Mouse (Mus musculus) heart, embryonic 14.5 days (tissue): ENCODE data around the gene Il22. TPM values are rescaled to one million over a fixed set of nuclear protein-coding genes. Genes with fewer than 3 reads are reported as not detected.
"Not testable (repeated sequence)": the region's sequence is repeated elsewhere in the genome, so short reads cannot be mapped to it uniquely, and the experiment has no call there.

Source experiments
- ATAC-seq: fragments of 200-750 bp; cut with Nextera tagmentation; 2 replicates; pipeline ENCODE4 v1.8.0; 2017; ENCODE audit warnings: low read depth, moderate TSS enrichment; ENCODE audit not compliant: insufficient number of reproducible peaks, insufficient read depth, low FRiP score
- H3K27ac ChIP-seq, 2 experiments: fragments of 200-500 bp in 1 of 2; fragments of 300-500 bp in 1 of 2; sonication (generic) in 1 of 2; replicated peaks in 1 of 2; 2 replicates each; pipeline ENCODE4 v1.5.1; 2012 to 2014; ENCODE audit warnings: low read depth in 2 of 2, low read length in 2 of 2, control low read depth in 1 of 2, mild to moderate bottlenecking in 1 of 2, mixed read lengths in 1 of 2; ENCODE audit not compliant: control insufficient read depth in 1 of 2, insufficient read depth in 1 of 2
- H3K27me3 ChIP-seq: fragments of 300-500 bp; sonication (generic); 2 replicates; pipeline ENCODE4 v1.6.1; 2014; ENCODE audit warnings: mild to moderate bottlenecking, low read length, control low read depth; ENCODE audit not compliant: control insufficient read depth, insufficient read depth
- H3K36me3 ChIP-seq: fragments of 300-500 bp; sonication (generic); 2 replicates; pipeline ENCODE4 v1.6.1; 2014; ENCODE audit warnings: mild to moderate bottlenecking, control low read depth, low read length, mixed read lengths; ENCODE audit not compliant: control insufficient read depth, insufficient read depth
- H3K4me1 ChIP-seq, 2 experiments: fragments of 200-500 bp in 1 of 2; fragments of 300-500 bp in 1 of 2; sonication (generic) in 1 of 2; 2 replicates each; pipeline ENCODE4 v1.6.1; 2012 to 2014; ENCODE audit warnings: low read length in 2 of 2, control low read depth in 1 of 2, mixed read lengths in 1 of 2; ENCODE audit not compliant: control insufficient read depth in 2 of 2, insufficient read depth in 2 of 2
- H3K4me2 ChIP-seq: fragments of 300-500 bp; sonication (generic); 2 replicates; pipeline ENCODE4 v1.6.1; 2014; ENCODE audit warnings: mild to moderate bottlenecking, low read length
- H3K4me3 ChIP-seq, 2 experiments: fragments of 200-500 bp in 1 of 2; fragments of 300-500 bp in 1 of 2; sonication (generic) in 1 of 2; 2 replicates each; pipeline ENCODE4 v1.5.1; 2012 to 2014; ENCODE audit warnings: low read length in 2 of 2, mild to moderate bottlenecking in 2 of 2, control low read depth in 1 of 2, low read depth in 1 of 2, moderate library complexity in 1 of 2; ENCODE audit not compliant: control insufficient read depth in 1 of 2, insufficient read depth in 1 of 2
- H3K9ac ChIP-seq: fragments of 300-500 bp; sonication (generic); 2 replicates; pipeline ENCODE4 v1.6.1; 2014; ENCODE audit warnings: mild to moderate bottlenecking, low read length
- H3K9me3 ChIP-seq: fragments of 300-500 bp; sonication (generic); 2 replicates; pipeline ENCODE4 v1.6.1; 2016; ENCODE audit warnings: low read length, control low read depth; ENCODE audit not compliant: control insufficient read depth
- WGBS: fragments of 180-500 bp; shearing (Covaris S2); extraction: QIAGEN DNeasy Blood & Tissue Kit; methylation state at CpG from one replicate; pipeline ENCODE4 v1.1.7; 2014; 5-methylcytosine and 5-hydroxymethylcytosine counted together
- polyA plus RNA-seq: library from polyadenylated mRNA; unstranded; fragments of >200 nt; fragmentation: Nextera tagmentation; extraction: Ambion mirVana; gene quantifications from 2 replicates; pipeline ENCODE4 v1.2.1, GENCODE M21; 2014

The Il22 gene
- polyA plus RNA-seq = not detected in 2 replicates

- H3K4me1 ChIP-seq = no peaks in the 10 kb centered on the region
- H3K9me3 ChIP-seq = no peaks in the 10 kb centered on the region
- ATAC-seq = no peak
- no peak within 1 kb of the TSS for H3K4me3 ChIP-seq
- 66% methylated on average over 4 of the region's 4 CpGs for WGBS
- no peaks in the 10 kb centered on the region for H3K36me3 ChIP-seq
- no peak within 1 kb of the TSS for H3K9ac ChIP-seq
- no peaks in the 10 kb centered on the region for H3K27me3 ChIP-seq
- H3K4me2 ChIP-seq = no peak within 1 kb of the TSS
- no peak within 1 kb of the TSS for H3K27ac ChIP-seq
Observed at GRCm38 (mm10) chr10:118204642-118205041, at the start of gene Il22. Gene Il22, plus strand, starts transcription at chr10:118204942.

- Histone ChIP-seq H3K9ac (no peak overlapping the region), H3K27ac (no peak overlapping the region), H3K9me3 (no peaks in the 10 kb centered on the region), H3K4me3 (no peak overlapping the region), H3K4me1 (no peaks in the 10 kb centered on the region), H3K4me2 (no peak overlapping the region), H3K27me3 (no peaks in the 10 kb centered on the region), H3K36me3 (peaks cover 42% of the 10 kb centered on the region)
- ATAC-seq = no peak
Observed at GRCm38 (mm10) chr10:118155932-118156331, 48.8 kb upstream of the Il22 start.

- no peak overlapping the region for H3K27ac ChIP-seq
- H3K36me3 ChIP-seq = peaks cover 50% of the 10 kb centered on the region
- no peak overlapping the region for H3K4me2 ChIP-seq
- H3K9ac ChIP-seq = no peak overlapping the region
- no peak for ATAC-seq
- no peaks in the 10 kb centered on the region for H3K27me3 ChIP-seq
- H3K4me1 ChIP-seq = no peaks in the 10 kb centered on the region
- H3K4me3 ChIP-seq = no peak overlapping the region
- 54% methylated on average over 2 of the region's 2 CpGs for WGBS
- H3K9me3 ChIP-seq = no peaks in the 10 kb centered on the region
Observed at GRCm38 (mm10) chr10:118161131-118161530, 43.6 kb upstream of the Il22 start.

- H3K27ac ChIP-seq = no peak overlapping the region
- no peak for ATAC-seq
- H3K9me3 ChIP-seq = no peaks in the 10 kb centered on the region
- H3K27me3 ChIP-seq = no peaks in the 10 kb centered on the region
- H3K36me3 ChIP-seq = peaks cover 28% of the 10 kb centered on the region
- 79% methylated on average over 12 of the region's 12 CpGs for WGBS
- H3K4me3 ChIP-seq = no peak overlapping the region
- H3K4me2 ChIP-seq = no peak overlapping the region
- no peak overlapping the region for H3K9ac ChIP-seq
- H3K4me1 ChIP-seq = no peaks in the 10 kb centered on the region
Observed at GRCm38 (mm10) chr10:118169212-118169611, 35.5 kb upstream of the Il22 start.

GRCm38 (mm10) chr10:118172416-118172815 lies 32.3 kb upstream of the Il22 start:
- Histone ChIP-seq H3K9me3 (no peaks in the 10 kb centered on the region), H3K4me3 (no peak overlapping the region), H3K4me2 (no peak overlapping the region), H3K27me3 (no peaks in the 10 kb centered on the region), H3K36me3 (peaks cover 12% of the 10 kb centered on the region; the same call in 1 of the 2 replicates), H3K9ac (no peak overlapping the region), H3K4me1 (no peaks in the 10 kb centered on the region), H3K27ac (no peak overlapping the region)
- ATAC-seq = no peak
- 76% methylated on average over 8 of the region's 8 CpGs for WGBS

GRCm38 (mm10) chr10:118172876-118173275 lies 31.9 kb upstream of the Il22 start:
- Histone ChIP-seq H3K27me3 (no peaks in the 10 kb centered on the region), H3K4me2 (no peak overlapping the region), H3K9me3 (no peaks in the 10 kb centered on the region), H3K4me1 (no peaks in the 10 kb centered on the region), H3K27ac (no peak overlapping the region), H3K36me3 (peaks cover 11% of the 10 kb centered on the region; the same call in 1 of the 2 replicates), H3K9ac (no peak overlapping the region), H3K4me3 (no peak overlapping the region)
- no peak for ATAC-seq
- WGBS = 96% methylated on average over 3 of the region's 3 CpGs

- WGBS = 63% methylated on average over 4 of the region's 4 CpGs
- H3K9ac ChIP-seq = not testable (repeated sequence)
Observed at GRCm38 (mm10) chr10:118175542-118175941, 29.2 kb upstream of the Il22 start.

GRCm38 (mm10) chr10:118178735-118179151 lies 26.0 kb upstream of the Il22 start:
- no peaks in the 10 kb centered on the region for H3K27me3 ChIP-seq
- no peak for ATAC-seq

More at GRCm38 (mm10) chr10:118175542-118175941, 29.2 kb upstream of the Il22 start:
- not testable (repeated sequence) for ATAC-seq, H3K36me3 ChIP-seq, H3K27me3 ChIP-seq, H3K9me3 ChIP-seq, H3K4me3 ChIP-seq, H3K4me2 ChIP-seq, H3K4me1 ChIP-seq, H3K27ac ChIP-seq

More at GRCm38 (mm10) chr10:118178735-118179151, 26.0 kb upstream of the Il22 start:
- no peak overlapping the region for H3K27ac ChIP-seq
- WGBS = 61% methylated on average over 10 of the region's 10 CpGs
- no peak overlapping the region for H3K4me3 ChIP-seq
- H3K4me2 ChIP-seq = no peak overlapping the region
- no peaks in the 10 kb centered on the region for H3K4me1 ChIP-seq
- no peak overlapping the region for H3K9ac ChIP-seq
- no peaks in the 10 kb centered on the region for H3K9me3 ChIP-seq
- no peaks in the 10 kb centered on the region for H3K36me3 ChIP-seq
